Comparison of ENCODE assay signal across 14 mouse cellular contexts in genomic region chr12:86370611-86371383, GRCm38 (mm10). TPM values are rescaled to one million over a fixed set of nuclear protein-coding genes. Genes with fewer than 3 reads are reported as not detected.
DNase-seq lines count a peak whose midpoint lies in the region; ATAC-seq lines count a peak whose summit lies in the region.
"Had no signal": no experiment of that assay in that cellular context is flagged by ENCODE, and none has a peak within 500 bp of the region (broad histone marks: within the 10 kb centered on the region; RNA-seq: fewer than 3 reads in every experiment).

No protein-coding gene starts in this region.

- ATAC-seq in kidney, embryonic 14.5 days (ENCODE audit: low FRiP score, low TSS enrichment): no peak
- ATAC-seq in forebrain, embryonic 15.5 days (replicated peaks): no peak; the same call in 1 of the 2 replicates

- no peak overlapping the region for H3K9ac ChIP-seq in kidney, embryonic 14.5 days (ENCODE audit: low read depth, low read length)
- no peak overlapping the region for H3K9ac ChIP-seq in forebrain, embryonic 15.5 days (replicated peaks)
- H3K9ac ChIP-seq: liver, embryonic 15.5 days had no signal

- 64% methylated on average over 17 of the region's 17 CpGs for WGBS in kidney, embryonic 14.5 days
- WGBS in forebrain, embryonic 15.5 days: 70% methylated on average over 17 of the region's 17 CpGs

- H3K27me3 ChIP-seq in kidney, embryonic 14.5 days (ENCODE audit: control insufficient read depth, insufficient read depth, low read length): peaks cover 8% of the 10 kb centered on the region; the same call in 1 of the 2 replicates
- H3K27me3 ChIP-seq in forebrain, embryonic 15.5 days: no peaks in the 10 kb centered on the region
- H3K27me3 ChIP-seq: liver, embryonic 15.5 days had no signal

- peak; percentile 34 for DNase-seq in kidney, adult 11 months
- DNase-seq in right cerebral cortex, adult 2 months (ENCODE audit: low spot score in 2 of 2): peak; percentile 31 to 33
- no peak for DNase-seq in right cerebral cortex, postnatal 36 days (ENCODE audit: low spot score in 2 of 2)
- DNase-seq in kidney, postnatal 10 days: peak; percentile 17
- DNase-seq in cerebellum, adult 9-11 months: no peak
- DNase-seq: adrenal gland, postnatal 36 days; cerebellum, adult 18-20 months; embryo, embryonic 11 days; heart, adult 11 months; thymus, postnatal 14 days had no signal

- no peak overlapping the region for H3K4me2 ChIP-seq in kidney, embryonic 14.5 days (replicated peaks; ENCODE audit: low read depth, low read length)
- no peak overlapping the region for H3K4me2 ChIP-seq in forebrain, embryonic 15.5 days (replicated peaks)
- H3K4me2 ChIP-seq: liver, embryonic 15.5 days had no signal

- H3K4me1 ChIP-seq in kidney, embryonic 14.5 days (ENCODE audit: control insufficient read depth, insufficient read depth, low read length): no peaks in the 10 kb centered on the region
- peaks cover 2% of the 10 kb centered on the region; the same call in 1 of the 2 replicates for H3K4me1 ChIP-seq in forebrain, embryonic 15.5 days
- H3K4me1 ChIP-seq: liver, embryonic 15.5 days; megakaryocyte, embryonic 14.5 days had no signal

- no peak overlapping the region for H3K27ac ChIP-seq in kidney, embryonic 14.5 days (ENCODE audit: low read depth, low read length)
- H3K27ac ChIP-seq in forebrain, embryonic 15.5 days (replicated peaks): no peak overlapping the region
- H3K27ac ChIP-seq: liver, embryonic 15.5 days had no signal

- no peak overlapping the region for H3K4me3 ChIP-seq in kidney, embryonic 14.5 days (ENCODE audit: low read length)
- no peak overlapping the region for H3K4me3 ChIP-seq in forebrain, embryonic 15.5 days
- H3K4me3 ChIP-seq: liver, embryonic 15.5 days; megakaryocyte, embryonic 14.5 days had no signal

- no peaks in the 10 kb centered on the region for H3K36me3 ChIP-seq in kidney, embryonic 14.5 days (ENCODE audit: control insufficient read depth, insufficient read depth, low read length)
- H3K36me3 ChIP-seq in forebrain, embryonic 15.5 days: no peaks in the 10 kb centered on the region
- H3K36me3 ChIP-seq: liver, embryonic 15.5 days had no signal

- H3K9me3 ChIP-seq in kidney, embryonic 14.5 days (ENCODE audit: control insufficient read depth, low read length): no peaks in the 10 kb centered on the region
- H3K9me3 ChIP-seq in forebrain, embryonic 15.5 days: no peaks in the 10 kb centered on the region
- H3K9me3 ChIP-seq: liver, embryonic 15.5 days; megakaryocyte, embryonic 14.5 days had no signal

RNA-seq across cellular contexts. Expression of gene Esrrb, which starts 9.9 kb away (rescaled TPM):
- polyA plus RNA-seq in kidney, embryonic 14.5 days (2014; fragmentation: Nextera tagmentation; extraction: Ambion mirVana): 0.14 and 0.15 TPM in 2 replicates
- polyA plus RNA-seq in forebrain, embryonic 15.5 days (2015; fragmentation: Nextera tagmentation; extraction: Ambion mirVana): 0.13 and 0.46 TPM in 2 replicates

Comparison
In these comparisons a context has a peak if more than half of its experiments do, and no peak if none do; other contexts are left out.
1. DNase-seq: peak in kidney, adult 11 months (single experiment), right cerebral cortex, adult 2 months (2 of 2) and kidney, postnatal 10 days (single experiment); none in right cerebral cortex, postnatal 36 days (0 of 2) and cerebellum, adult 9-11 months (single experiment).